Mouse (Mus musculus): ENCODE data around the gene Clstn3. TPM values are rescaled to one million over a fixed set of nuclear protein-coding genes. Genes with fewer than 3 reads are reported as not detected.

Gene Clstn3
- total and polyA plus RNA-seq, 3 experiments = 17.7 to 126 (median 21.4) TPM

DNA sequence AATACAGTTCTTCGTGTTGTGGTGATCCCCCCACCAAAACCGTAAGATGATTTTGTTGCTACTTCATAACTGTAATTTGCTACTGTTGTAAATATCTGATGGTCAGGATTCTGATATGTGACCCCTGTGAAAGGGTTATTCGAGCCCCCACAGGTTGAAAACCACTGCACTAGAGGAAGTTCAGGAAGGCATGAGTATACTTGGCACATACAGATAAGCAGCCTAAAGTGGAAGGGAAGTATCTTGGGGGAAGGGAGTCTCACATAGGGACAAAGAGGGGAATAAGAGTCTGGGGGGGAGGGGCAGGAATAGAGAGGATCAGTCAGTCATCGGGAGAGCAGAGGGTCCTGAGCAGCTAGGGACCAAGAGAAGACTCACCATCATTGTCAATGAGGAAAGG, 5.2 kb downstream of the Clstn3 start:
- in situ Hi-C loops (cut with MboI; ENCODE audit: low pct_ligation_motif_present, low pct_unique_long_range_greater_than_20kb, low sequenced_read_pairs) (no loop called here), dilution Hi-C loops (cut with MboI; ENCODE audit: extremely low pct_ligation_motif_present, extremely low pct_unique_long_range_greater_than_20kb, low sequenced_read_pairs) (no loop called here)
- no peaks in the 10 kb centered on the region for H3K36me3 ChIP-seq (replicated peaks in 1 of 2; ENCODE audit: control insufficient read depth in 1 of 2, insufficient read depth in 1 of 2, low read length in 1 of 2)
- TF ChIP-seq ZNF384 (IDR thresholded peaks at IDR 0.05; ENCODE audit: low read depth, low read length) = no peak
- no peak for TF ChIP-seq MAX (IDR thresholded peaks at IDR 0.05; ENCODE audit: low read length)
- TF ChIP-seq POLR2A (IDR thresholded peaks at IDR 0.05; ENCODE audit: low read depth, low read length) = no peak
- TF ChIP-seq MEF2A (IDR thresholded peaks at IDR 0.05; ENCODE audit: borderline replicate concordance, low read depth, low read length) = no peak
- no peak for TF ChIP-seq JUND (conservative IDR thresholded peaks at IDR 0.05; ENCODE audit: low read depth, low read length)
- no peak for TF ChIP-seq JUN (IDR thresholded peaks at IDR 0.05; ENCODE audit: insufficient read depth, low read depth, low read length)
- TF ChIP-seq IRF4 (IDR thresholded peaks at IDR 0.05; ENCODE audit: low read depth, low read length) = no peak
- no peak for TF ChIP-seq USF2 (conservative IDR thresholded peaks at IDR 0.05; ENCODE audit: low read depth, low read length)
- no peak for TF ChIP-seq ETS1 (conservative IDR thresholded peaks at IDR 0.05; ENCODE audit: low read depth, low read length)
- no peak for TF ChIP-seq ZKSCAN1 (IDR thresholded peaks at IDR 0.05; ENCODE audit: borderline replicate concordance, low read depth, low read length)
- TF ChIP-seq E2F4 (IDR thresholded peaks at IDR 0.05; ENCODE audit: insufficient replicate concordance, low read depth, low read length) = no peak
- TF ChIP-seq SMC3 (IDR thresholded peaks at IDR 0.05; ENCODE audit: low read depth, low read length) = no peak
- no peak for TF ChIP-seq POLR2AphosphoS2 (IDR thresholded peaks at IDR 0.05; ENCODE audit: low read depth, low read length)
- TF ChIP-seq ELF1 (IDR thresholded peaks at IDR 0.05; ENCODE audit: low read depth, low read length) = no peak
- TF ChIP-seq RAD21 (IDR thresholded peaks at IDR 0.05; ENCODE audit: low read depth, low read length) = no peak
- no peaks in the 10 kb centered on the region for H3K9me3 ChIP-seq (replicated peaks; ENCODE audit: low read length)
- H3K27me3 ChIP-seq (replicated peaks) = peaks cover 63% of the 10 kb centered on the region
- no peak overlapping the region for H3K27ac ChIP-seq (ENCODE audit: insufficient read depth, low read depth)
- H3K9ac ChIP-seq (ENCODE audit: insufficient read depth, low read depth) = no peak overlapping the region
- DNase-seq (ENCODE audit: extremely low read depth) = no peak
- no peaks in the 10 kb centered on the region for H3K79me2 ChIP-seq (replicated peaks; ENCODE audit: control insufficient read depth, extremely low read depth, insufficient read depth, poor library complexity, severe bottlenecking)
- H3K4me3 ChIP-seq (replicated peaks in 1 of 3; ENCODE audit: low read depth in 2 of 3, low read length in 2 of 3, poor library complexity in 1 of 3) = no peak overlapping the region
- H3K4me1 ChIP-seq (ENCODE audit: control insufficient read depth in 1 of 2, insufficient read depth in 2 of 2) = 0 out of 4 replicates have a peak, but pooled peaks cover 0 to 4% of the 10 kb centered on the region in 2 experiments
- H3K4me2 ChIP-seq (ENCODE audit: insufficient read depth, low read depth, poor library complexity, severe bottlenecking) = no peak overlapping the region

DNA sequence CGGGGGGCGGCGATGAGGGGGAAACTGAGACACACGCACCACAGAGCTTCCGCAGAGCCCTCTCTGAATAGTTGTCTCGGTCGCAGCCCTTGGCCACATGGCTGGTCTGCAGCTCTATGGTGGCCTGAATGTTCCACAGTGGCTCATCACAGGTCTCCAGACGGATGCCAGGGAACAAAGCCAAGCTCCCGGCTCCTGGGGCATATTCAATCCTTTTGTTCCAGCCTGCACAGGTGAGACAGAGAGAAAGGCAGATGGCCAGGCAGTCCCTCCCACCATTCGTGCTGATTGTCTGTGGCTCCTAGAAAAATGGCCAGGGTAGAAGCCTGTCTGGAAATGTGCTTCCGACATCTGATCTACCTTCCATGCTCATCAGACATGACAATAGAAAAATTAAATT, 6.1 kb downstream of the Clstn3 start:
- peaks cover 54% of the 10 kb centered on the region for H3K27me3 ChIP-seq (replicated peaks)
- no peak overlapping the region for H3K4me3 ChIP-seq (replicated peaks in 1 of 3; ENCODE audit: low read depth in 2 of 3, low read length in 2 of 3, poor library complexity in 1 of 3)
- TF ChIP-seq UBTF (IDR thresholded peaks at IDR 0.05; ENCODE audit: low read depth, low read length) = no peak
- no peak for TF ChIP-seq RAD21 (IDR thresholded peaks at IDR 0.05; ENCODE audit: low read depth, low read length)
- no peak for TF ChIP-seq MAFK (IDR thresholded peaks at IDR 0.05; ENCODE audit: insufficient replicate concordance, low read length)
- TF ChIP-seq MAZ (IDR thresholded peaks at IDR 0.05; ENCODE audit: low read depth, low read length) = no peak
- no peak for TF ChIP-seq CTCF (conservative IDR thresholded peaks at IDR 0.05 in 1 of 2, IDR thresholded peaks at IDR 0.05 in 1 of 2; ENCODE audit: low read depth in 2 of 2, low read length in 2 of 2)
- TF ChIP-seq PAX5 (IDR thresholded peaks at IDR 0.05; ENCODE audit: low read length) = no peak
- TF ChIP-seq MYC (IDR thresholded peaks at IDR 0.05; ENCODE audit: low read depth, low read length) = no peak
- no peak for TF ChIP-seq USF1 (IDR thresholded peaks at IDR 0.05; ENCODE audit: low read depth, low read length)
- TF ChIP-seq ZKSCAN1 (IDR thresholded peaks at IDR 0.05; ENCODE audit: borderline replicate concordance, low read depth, low read length) = no peak
- no peak for TF ChIP-seq MXI1 (IDR thresholded peaks at IDR 0.05; ENCODE audit: low read depth, low read length)
- TF ChIP-seq BHLHE40 (IDR thresholded peaks at IDR 0.05; ENCODE audit: low read depth, low read length) = no peak
- TF ChIP-seq TBP (conservative IDR thresholded peaks at IDR 0.05; ENCODE audit: low read depth, low read length) = no peak
- no peak for TF ChIP-seq JUN (IDR thresholded peaks at IDR 0.05; ENCODE audit: insufficient read depth, low read depth, low read length)
- TF ChIP-seq NRF1 (IDR thresholded peaks at IDR 0.05; ENCODE audit: low read depth, low read length) = no peak
- no peak for TF ChIP-seq JUND (conservative IDR thresholded peaks at IDR 0.05; ENCODE audit: low read depth, low read length)
- H3K4me2 ChIP-seq (ENCODE audit: insufficient read depth, low read depth, poor library complexity, severe bottlenecking) = no peak overlapping the region
- no peaks in the 10 kb centered on the region for H3K9me3 ChIP-seq (replicated peaks; ENCODE audit: low read length)
- no peak for DNase-seq (ENCODE audit: extremely low read depth)
- in situ Hi-C loops (cut with MboI; ENCODE audit: low pct_ligation_motif_present, low pct_unique_long_range_greater_than_20kb, low sequenced_read_pairs) = no loop called here
- H3K27ac ChIP-seq (ENCODE audit: insufficient read depth, low read depth) = no peak overlapping the region
- dilution Hi-C loops (cut with MboI; ENCODE audit: extremely low pct_ligation_motif_present, extremely low pct_unique_long_range_greater_than_20kb, low sequenced_read_pairs) = no loop called here
- no peak overlapping the region for H3K9ac ChIP-seq (ENCODE audit: insufficient read depth, low read depth)
- H3K36me3 ChIP-seq (replicated peaks in 1 of 2; ENCODE audit: control insufficient read depth in 1 of 2, insufficient read depth in 1 of 2, low read length in 1 of 2) = no peaks in the 10 kb centered on the region
- H3K4me1 ChIP-seq (ENCODE audit: control insufficient read depth in 1 of 2, insufficient read depth in 2 of 2) = 0 out of 4 replicates have a peak, but pooled peaks cover 0 to 3% of the 10 kb centered on the region in 2 experiments
- no peaks in the 10 kb centered on the region for H3K79me2 ChIP-seq (replicated peaks; ENCODE audit: control insufficient read depth, extremely low read depth, insufficient read depth, poor library complexity, severe bottlenecking)

Measured in CH12.LX (cell line).